Mouse (Mus musculus): ENCODE results near the gene C3.

DNA sequence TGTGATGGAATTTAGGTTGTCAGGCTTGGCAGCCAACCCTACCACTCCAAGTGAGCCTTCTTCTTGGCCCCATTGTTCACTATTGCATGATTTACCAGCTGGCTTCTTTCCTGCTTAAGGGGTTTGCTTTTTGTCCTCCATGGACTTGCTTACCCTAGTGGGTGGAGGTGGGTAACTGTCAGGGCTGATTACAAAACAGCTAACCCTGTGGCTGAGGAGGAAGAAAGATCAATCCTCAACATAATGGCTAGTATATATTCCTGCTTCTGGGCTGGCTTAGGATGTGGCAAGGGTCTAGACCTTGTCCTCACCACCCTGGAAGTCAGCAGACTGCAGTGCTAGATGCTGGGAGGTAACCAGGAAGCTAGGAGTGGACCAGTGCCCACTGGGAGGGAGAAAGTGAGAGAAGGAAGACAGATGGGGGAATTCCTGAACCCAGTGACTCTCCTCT is 3.4 kb upstream of the C3 start:
- TF ChIP-seq POLR2A (IDR thresholded peaks at IDR 0.05; ENCODE audit: borderline replicate concordance, extremely low read depth, low read depth, low read length) (no peak), CTCF (IDR thresholded peaks at IDR 0.05; ENCODE audit: insufficient read depth, low read length) (no peak)
